ENCODE assay signal across 13 mouse cellular contexts in genomic region chr1:179567558-179567957, GRCm38 (mm10). TPM values are rescaled to one million over a fixed set of nuclear protein-coding genes. Genes with fewer than 3 reads are reported as not detected.
A peak's percentile ranks its signal among the peaks of the same experiment; 100 is the strongest.
DNase-seq lines count a peak whose midpoint lies in the region; ATAC-seq and TF ChIP-seq lines count a peak whose summit lies in the region.
"Had no signal": no experiment of that assay in that cellular context is flagged by ENCODE, and none has a peak within 500 bp of the region (broad histone marks: within the 10 kb centered on the region; RNA-seq: fewer than 3 reads in every experiment).

No protein-coding gene starts in this region.

- peaks cover 14% of the 10 kb centered on the region for H3K4me1 ChIP-seq in intestine, embryonic 15.5 days (replicated peaks)
- peaks cover 4% of the 10 kb centered on the region; the same call in 1 of the 2 replicates for H3K4me1 ChIP-seq in intestine, postnatal 0 days (replicated peaks; ENCODE audit: control insufficient read depth, insufficient read depth, low read length)

- H3K4me3 ChIP-seq in intestine, embryonic 15.5 days (replicated peaks), result no peak overlapping the region
- no peak overlapping the region for H3K4me3 ChIP-seq in intestine, postnatal 0 days (ENCODE audit: low read depth, low read length)

- H3K9me3 ChIP-seq in intestine, embryonic 15.5 days, result no peaks in the 10 kb centered on the region
- no peaks in the 10 kb centered on the region for H3K9me3 ChIP-seq in intestine, postnatal 0 days (ENCODE audit: control insufficient read depth)

- 58% methylated on average over 7 of the region's 7 CpGs for WGBS in intestine, embryonic 15.5 days
- 56% methylated on average over 7 of the region's 7 CpGs for WGBS in intestine, postnatal 0 days

- H3K27me3 ChIP-seq in intestine, embryonic 15.5 days (replicated peaks), result no peaks in the 10 kb centered on the region
- H3K27me3 ChIP-seq in intestine, postnatal 0 days (replicated peaks; ENCODE audit: control insufficient read depth, insufficient read depth, low read length), result no peaks in the 10 kb centered on the region

- no peak overlapping the region for H3K4me2 ChIP-seq in intestine, embryonic 15.5 days (replicated peaks)
- H3K4me2 ChIP-seq in intestine, postnatal 0 days (replicated peaks; ENCODE audit: low read depth), result no peak overlapping the region
- H3K4me2 ChIP-seq: liver, embryonic 11.5 days had no signal

- no peak overlapping the region for H3K27ac ChIP-seq in intestine, embryonic 15.5 days
- H3K27ac ChIP-seq in intestine, postnatal 0 days (ENCODE audit: low read depth, low read length), result no peak overlapping the region
- H3K27ac ChIP-seq: kidney, postnatal 0 days; macrophage had no signal

- ATAC-seq in intestine, embryonic 15.5 days, result 0 out of 2 replicates have a peak, but pooled peaks have one; percentile 25
- ATAC-seq in intestine, postnatal 0 days, result no peak; the same call in 1 of the 2 replicates
- ATAC-seq in CD4-positive, CD25-positive, alpha-beta regulatory T cell, adult 4 months, result no peak

- DNase-seq in embryo, embryonic 11 days, result peak; percentile 65
- DNase-seq in mesoderm, embryonic 11.5 days (ENCODE audit: low read depth, low spot score), result peak; percentile 75
- DNase-seq in retina, postnatal 1 day, result peak; percentile 15
- no peak for DNase-seq in Muller cell, postnatal 12 days (ENCODE audit: inconsistent ontology term)
- DNase-seq: cerebellum, adult 9-11 months; heart, postnatal 4 days; thymus, postnatal 14 days had no signal

- H3K36me3 ChIP-seq in intestine, embryonic 15.5 days, result no peaks in the 10 kb centered on the region
- no peaks in the 10 kb centered on the region for H3K36me3 ChIP-seq in intestine, postnatal 0 days (ENCODE audit: control insufficient read depth, insufficient read depth)

- TF ChIP-seq CTCF in intestine, postnatal 0 days (IDR thresholded peaks at IDR 0.05; ENCODE audit: low read depth), result no peak

- H3K9ac ChIP-seq in intestine, embryonic 15.5 days, result no peak overlapping the region
- no peak overlapping the region for H3K9ac ChIP-seq in intestine, postnatal 0 days (ENCODE audit: low read depth, low read length)

RNA-seq across cellular contexts. Expression of gene Cnst, which starts 21.4 kb away (rescaled TPM):
- polyA plus RNA-seq in intestine, embryonic 15.5 days (2015; fragmentation: Nextera tagmentation; extraction: Ambion mirVana), result 11.0 and 11.8 TPM in 2 replicates
- polyA plus RNA-seq in intestine, postnatal 0 days (2015; fragmentation: Nextera tagmentation; extraction: Ambion mirVana), result 8.4 and 9.4 TPM in 2 replicates
- 10 to 100 TPM; 15.5 to 22.3 TPM for polyA plus RNA-seq in CD4-positive, CD25-positive, alpha-beta regulatory T cell, adult 4 months (2017; shearing (Covaris generic))

RNA-seq across cellular contexts. Expression of gene Tfb2m, which starts 21.5 kb away (rescaled TPM):
- polyA plus RNA-seq in intestine, embryonic 15.5 days (2015; fragmentation: Nextera tagmentation; extraction: Ambion mirVana), result 28.8 and 36.1 TPM in 2 replicates
- 19.1 and 21.8 TPM in 2 replicates for polyA plus RNA-seq in intestine, postnatal 0 days (2015; fragmentation: Nextera tagmentation; extraction: Ambion mirVana)
- 10 to 100 TPM; 29.1 to 33.3 TPM for polyA plus RNA-seq in CD4-positive, CD25-positive, alpha-beta regulatory T cell, adult 4 months (2017; shearing (Covaris generic))

RNA-seq across cellular contexts. Expression of gene Smyd3, which starts 49.7 kb away (rescaled TPM):
- polyA plus RNA-seq in intestine, embryonic 15.5 days (2015; fragmentation: Nextera tagmentation; extraction: Ambion mirVana), result 15.3 and 18.1 TPM in 2 replicates
- 11.3 and 12.2 TPM in 2 replicates for polyA plus RNA-seq in intestine, postnatal 0 days (2015; fragmentation: Nextera tagmentation; extraction: Ambion mirVana)
- polyA plus RNA-seq in CD4-positive, CD25-positive, alpha-beta regulatory T cell, adult 4 months (2017; shearing (Covaris generic)), result 10 to 100 TPM; 46.9 to 47.9 TPM
